Mouse (Mus musculus): ENCODE data around the gene Tex264. TPM values are rescaled to one million over a fixed set of nuclear protein-coding genes. Genes with fewer than 3 reads are reported as not detected.
A peak's percentile ranks its signal among the peaks of the same experiment; 100 is the strongest.

Gene Tex264
- 86.1 and 91.0 TPM in 2 replicates for polyA plus RNA-seq (2015; fragmentation: Nextera tagmentation; extraction: Ambion mirVana)

- peaks cover 6% of the 10 kb centered on the region; the same call in 1 of the 2 replicates for H3K36me3 ChIP-seq (ENCODE audit: control insufficient read depth, insufficient read depth, low read length)
- H3K4me3 ChIP-seq (ENCODE audit: low read length): peak within 1 kb of the TSS; percentile 61
- WGBS: under 1% methylated on average over 57 of the region's 86 CpGs
- ATAC-seq: peak; percentile 90
- peak within 1 kb of the TSS; percentile 49 for H3K27ac ChIP-seq (ENCODE audit: low read depth, low read length)
- H3K4me1 ChIP-seq (ENCODE audit: control insufficient read depth, insufficient read depth, low read depth, low read length): peaks cover 7% of the 10 kb centered on the region
- no peaks in the 10 kb centered on the region for H3K9me3 ChIP-seq (ENCODE audit: control insufficient read depth, low read length)
- peak within 1 kb of the TSS; percentile 74 for H3K9ac ChIP-seq (ENCODE audit: low read depth, low read length)
- H3K4me2 ChIP-seq (ENCODE audit: low read length): peak within 1 kb of the TSS; percentile 96
- no peaks in the 10 kb centered on the region for H3K27me3 ChIP-seq (replicated peaks; ENCODE audit: control insufficient read depth, insufficient read depth, low read length)
Observed at GRCm38 (mm10) chr9:106685249-106686101, at the start of gene Tex264. Gene Tex264, minus strand, starts transcription at chr9:106685927.

DNA sequence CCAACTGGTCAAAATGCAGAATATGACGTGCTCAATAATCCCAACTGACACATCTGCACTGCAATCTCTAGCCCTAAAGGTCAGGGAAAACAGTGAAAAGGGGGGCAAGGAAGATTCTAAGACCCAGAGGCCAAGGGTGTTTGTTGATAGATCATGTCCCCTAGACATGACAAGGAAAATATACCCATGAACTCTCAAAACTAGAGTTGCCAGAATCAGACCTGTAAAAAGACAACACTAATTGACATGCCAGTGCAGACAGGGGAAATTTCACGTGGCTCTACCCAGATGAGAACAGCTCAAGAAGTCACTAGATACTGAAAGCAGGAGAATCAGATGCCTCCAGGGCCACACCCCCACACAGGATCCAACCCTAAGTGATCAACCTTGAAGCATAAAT lies 48.0 kb upstream of the Tex264 start:
- Histone ChIP-seq H3K4me3 (ENCODE audit: low read length) (no peak overlapping the region), H3K4me1 (ENCODE audit: control insufficient read depth, insufficient read depth, low read depth, low read length) (no peaks in the 10 kb centered on the region), H3K27me3 (replicated peaks; ENCODE audit: control insufficient read depth, insufficient read depth, low read length) (no peaks in the 10 kb centered on the region), H3K9ac (ENCODE audit: low read depth, low read length) (no peak overlapping the region), H3K9me3 (ENCODE audit: control insufficient read depth, low read length) (no peaks in the 10 kb centered on the region), H3K27ac (ENCODE audit: low read depth, low read length) (no peak overlapping the region), H3K36me3 (ENCODE audit: control insufficient read depth, insufficient read depth, low read length) (no peaks in the 10 kb centered on the region), H3K4me2 (ENCODE audit: low read length) (no peak overlapping the region)
- 88% methylated on average over 2 of the region's 2 CpGs for WGBS
- ATAC-seq: no peak

DNA sequence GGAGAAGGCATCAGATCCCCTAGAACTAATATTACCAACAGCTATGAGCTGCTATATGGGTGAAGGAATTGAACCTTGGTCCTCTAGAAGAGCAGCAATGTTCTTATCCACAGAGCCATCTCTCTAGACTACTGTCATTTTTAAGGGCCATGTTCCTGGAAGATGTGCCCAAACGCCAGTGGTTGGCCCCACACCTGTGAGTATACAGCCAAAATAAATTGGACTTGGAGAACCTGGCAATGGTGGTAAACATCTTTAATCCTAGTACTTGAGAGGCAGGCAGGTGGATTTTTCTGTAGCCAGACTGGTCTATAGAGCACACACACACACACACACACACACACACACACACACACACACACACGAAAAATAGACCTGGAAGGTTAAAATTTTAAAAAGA lies 43.7 kb upstream of the Tex264 start:
- Histone ChIP-seq H3K27ac (ENCODE audit: low read depth, low read length) (no peak overlapping the region), H3K9me3 (ENCODE audit: control insufficient read depth, low read length) (no peaks in the 10 kb centered on the region), H3K4me1 (ENCODE audit: control insufficient read depth, insufficient read depth, low read depth, low read length) (no peaks in the 10 kb centered on the region), H3K4me2 (ENCODE audit: low read length) (no peak overlapping the region), H3K4me3 (ENCODE audit: low read length) (no peak overlapping the region), H3K9ac (ENCODE audit: low read depth, low read length) (no peak overlapping the region), H3K36me3 (ENCODE audit: control insufficient read depth, insufficient read depth, low read length) (no peaks in the 10 kb centered on the region), H3K27me3 (replicated peaks; ENCODE audit: control insufficient read depth, insufficient read depth, low read length) (no peaks in the 10 kb centered on the region)
- ATAC-seq: no peak
- 94% methylated on average over 2 of the region's 2 CpGs for WGBS

DNA sequence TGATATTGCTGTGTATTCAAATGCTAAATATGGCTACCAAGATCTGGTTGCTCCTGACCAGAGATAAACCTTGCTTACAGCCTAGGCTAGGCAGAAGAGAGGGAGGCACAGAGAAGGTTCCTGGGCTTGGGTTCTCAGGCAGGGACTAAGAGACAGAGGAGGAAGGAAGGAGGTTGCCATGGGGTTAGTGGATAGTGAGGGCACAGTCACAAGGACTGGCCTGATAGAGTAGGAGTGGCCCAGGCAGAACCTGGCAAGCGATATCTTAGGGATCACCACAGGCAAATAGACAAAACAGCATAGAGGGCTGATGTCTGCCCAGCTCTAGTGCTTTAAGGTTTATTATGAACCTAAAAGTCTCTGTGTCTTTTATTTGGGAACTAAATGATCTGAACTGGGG lies 41.2 kb upstream of the Tex264 start:
- Histone ChIP-seq H3K4me2 (ENCODE audit: low read length) (no peak overlapping the region), H3K27ac (ENCODE audit: low read depth, low read length) (no peak overlapping the region), H3K4me3 (ENCODE audit: low read length) (no peak overlapping the region), H3K4me1 (ENCODE audit: control insufficient read depth, insufficient read depth, low read depth, low read length) (no peaks in the 10 kb centered on the region), H3K9me3 (ENCODE audit: control insufficient read depth, low read length) (no peaks in the 10 kb centered on the region), H3K36me3 (ENCODE audit: control insufficient read depth, insufficient read depth, low read length) (no peaks in the 10 kb centered on the region), H3K27me3 (replicated peaks; ENCODE audit: control insufficient read depth, insufficient read depth, low read length) (no peaks in the 10 kb centered on the region), H3K9ac (ENCODE audit: low read depth, low read length) (no peak overlapping the region)
- 100% methylated on average over 1 of the region's 1 CpGs for WGBS
- ATAC-seq: no peak

- no peak for ATAC-seq
- H3K9me3 ChIP-seq (ENCODE audit: control insufficient read depth, low read length): no peaks in the 10 kb centered on the region
Observed at GRCm38 (mm10) chr9:106725435-106725834, 39.7 kb upstream of the Tex264 start.

DNA sequence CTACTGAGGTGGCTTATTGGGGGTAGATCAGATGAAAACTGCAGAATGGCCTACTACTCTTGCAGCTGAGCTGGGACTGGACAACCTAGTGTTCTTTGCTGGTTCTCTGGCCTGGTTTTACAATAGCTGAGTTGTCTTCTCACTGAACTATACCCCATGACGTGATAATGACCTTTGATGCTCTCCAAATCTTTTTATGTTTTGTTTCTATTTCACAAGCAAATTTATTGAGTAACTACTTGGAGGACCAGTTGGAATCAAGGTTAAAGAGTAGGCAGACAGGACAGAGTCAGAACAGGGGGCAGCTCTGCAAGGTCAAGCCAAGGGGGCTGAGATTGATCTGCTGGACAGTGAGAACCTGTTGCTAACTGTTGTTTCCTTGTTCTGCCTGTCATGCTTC lies 39.1 kb upstream of the Tex264 start:
- no peaks in the 10 kb centered on the region for H3K9me3 ChIP-seq (ENCODE audit: control insufficient read depth, low read length)
- H3K4me1 ChIP-seq (ENCODE audit: control insufficient read depth, insufficient read depth, low read depth, low read length): no peaks in the 10 kb centered on the region
- H3K9ac ChIP-seq (ENCODE audit: low read depth, low read length): no peak overlapping the region
- H3K27ac ChIP-seq (ENCODE audit: low read depth, low read length): no peak overlapping the region
- ATAC-seq: no peak
- H3K27me3 ChIP-seq (replicated peaks; ENCODE audit: control insufficient read depth, insufficient read depth, low read length): no peaks in the 10 kb centered on the region
- no peak overlapping the region for H3K4me3 ChIP-seq (ENCODE audit: low read length)
- no peaks in the 10 kb centered on the region; the same call in 1 of the 2 replicates for H3K36me3 ChIP-seq (ENCODE audit: control insufficient read depth, insufficient read depth, low read length)
- H3K4me2 ChIP-seq (ENCODE audit: low read length): no peak overlapping the region
- 90% methylated on average over 1 of the region's 1 CpGs for WGBS

More at GRCm38 (mm10) chr9:106725435-106725834, 39.7 kb upstream of the Tex264 start:
- Histone ChIP-seq H3K27ac (ENCODE audit: low read depth, low read length) (no peak overlapping the region), H3K4me3 (ENCODE audit: low read length) (no peak overlapping the region), H3K9ac (ENCODE audit: low read depth, low read length) (no peak overlapping the region), H3K27me3 (replicated peaks; ENCODE audit: control insufficient read depth, insufficient read depth, low read length) (no peaks in the 10 kb centered on the region), H3K36me3 (ENCODE audit: control insufficient read depth, insufficient read depth, low read length) (no peaks in the 10 kb centered on the region), H3K4me2 (ENCODE audit: low read length) (no peak overlapping the region), H3K4me1 (ENCODE audit: control insufficient read depth, insufficient read depth, low read depth, low read length) (no peaks in the 10 kb centered on the region)
- 90% methylated on average over 2 of the region's 2 CpGs for WGBS

DNA sequence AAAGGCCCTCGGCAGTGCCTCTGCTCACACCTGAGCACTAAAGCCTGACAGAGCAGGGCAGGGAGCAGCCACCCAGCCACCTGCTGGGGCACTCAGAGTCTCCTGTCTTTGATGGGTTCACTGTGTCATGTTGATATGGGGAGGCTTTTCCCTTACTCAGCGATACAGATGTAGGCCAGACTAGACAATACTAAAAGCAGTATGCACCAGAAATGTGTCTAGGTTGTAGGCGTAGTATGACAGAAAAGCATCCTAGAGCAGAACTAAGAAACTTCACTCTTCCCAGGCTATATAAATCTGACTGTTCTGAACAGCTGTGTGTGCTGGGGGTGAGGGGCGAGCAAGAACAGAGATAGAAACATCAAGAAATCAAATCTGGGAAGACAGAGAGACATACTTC lies 31.0 kb upstream of the Tex264 start:
- no peak for ATAC-seq
- Histone ChIP-seq H3K4me1 (ENCODE audit: control insufficient read depth, insufficient read depth, low read depth, low read length) (no peaks in the 10 kb centered on the region), H3K36me3 (ENCODE audit: control insufficient read depth, insufficient read depth, low read length) (peaks cover 17% of the 10 kb centered on the region), H3K9ac (ENCODE audit: low read depth, low read length) (no peak overlapping the region), H3K4me2 (ENCODE audit: low read length) (no peak overlapping the region), H3K27me3 (replicated peaks; ENCODE audit: control insufficient read depth, insufficient read depth, low read length) (no peaks in the 10 kb centered on the region), H3K9me3 (ENCODE audit: control insufficient read depth, low read length) (no peaks in the 10 kb centered on the region), H3K4me3 (ENCODE audit: low read length) (no peak overlapping the region), H3K27ac (ENCODE audit: low read depth, low read length) (no peak overlapping the region)
- 97% methylated on average over 4 of the region's 4 CpGs for WGBS

DNA sequence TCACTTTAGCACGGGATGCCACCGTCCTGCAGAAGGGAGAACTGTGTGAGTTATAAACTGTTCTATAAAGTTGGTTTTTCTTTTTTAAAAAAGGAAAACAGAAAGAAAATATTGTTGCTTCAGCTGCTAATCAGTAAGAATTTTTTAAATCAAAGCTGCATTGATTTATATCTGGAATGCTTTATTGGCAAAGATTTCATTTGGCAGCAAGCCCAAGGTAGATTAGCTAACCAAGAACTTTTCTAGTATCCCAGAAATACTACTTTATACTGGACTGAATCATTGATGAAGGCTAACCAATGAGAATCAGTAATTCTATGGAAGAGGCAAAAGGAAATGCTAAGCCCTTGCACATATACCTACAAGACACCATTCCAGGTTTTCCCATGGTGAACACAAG lies 30.5 kb upstream of the Tex264 start:
- H3K4me1 ChIP-seq (ENCODE audit: control insufficient read depth, insufficient read depth, low read depth, low read length): no peaks in the 10 kb centered on the region
- no peak overlapping the region for H3K27ac ChIP-seq (ENCODE audit: low read depth, low read length)
- ATAC-seq: no peak
- H3K9ac ChIP-seq (ENCODE audit: low read depth, low read length): no peak overlapping the region
- 97% methylated on average over 2 of the region's 2 CpGs for WGBS
- H3K4me3 ChIP-seq (ENCODE audit: low read length): no peak overlapping the region
- no peak overlapping the region for H3K4me2 ChIP-seq (ENCODE audit: low read length)
- H3K9me3 ChIP-seq (ENCODE audit: control insufficient read depth, low read length): no peaks in the 10 kb centered on the region
- no peaks in the 10 kb centered on the region for H3K27me3 ChIP-seq (replicated peaks; ENCODE audit: control insufficient read depth, insufficient read depth, low read length)
- peaks cover 17% of the 10 kb centered on the region for H3K36me3 ChIP-seq (ENCODE audit: control insufficient read depth, insufficient read depth, low read length)

DNA sequence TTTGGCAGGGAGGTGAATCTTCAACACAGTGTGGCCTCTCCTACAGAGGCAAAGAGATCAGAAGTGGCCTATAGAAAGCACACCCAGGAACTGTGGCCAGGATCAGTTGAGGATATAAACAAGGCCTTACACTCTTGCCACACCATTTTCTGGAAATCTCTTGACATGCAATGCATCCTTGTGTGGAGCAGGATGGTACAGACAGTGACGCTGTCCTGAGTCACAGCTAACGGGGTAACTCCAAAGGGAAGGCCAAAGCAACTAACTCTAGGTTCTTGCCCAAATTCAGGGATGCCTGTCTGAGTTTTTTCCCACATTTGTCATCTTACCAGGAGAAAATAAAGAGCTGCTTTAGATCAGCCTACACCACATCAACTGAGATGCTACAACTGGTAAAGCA lies 26.7 kb upstream of the Tex264 start:
- Histone ChIP-seq H3K9ac (ENCODE audit: low read depth, low read length) (no peak overlapping the region), H3K27me3 (replicated peaks; ENCODE audit: control insufficient read depth, insufficient read depth, low read length) (no peaks in the 10 kb centered on the region), H3K27ac (ENCODE audit: low read depth, low read length) (no peak overlapping the region), H3K9me3 (ENCODE audit: control insufficient read depth, low read length) (no peaks in the 10 kb centered on the region), H3K4me1 (ENCODE audit: control insufficient read depth, insufficient read depth, low read depth, low read length) (no peaks in the 10 kb centered on the region), H3K36me3 (ENCODE audit: control insufficient read depth, insufficient read depth, low read length) (peaks cover 33% of the 10 kb centered on the region), H3K4me3 (ENCODE audit: low read length) (no peak overlapping the region), H3K4me2 (ENCODE audit: low read length) (no peak overlapping the region)
- no peak for ATAC-seq
- 97% methylated on average over 2 of the region's 2 CpGs for WGBS

All from hindbrain, embryonic 16.5 days (tissue).